Mouse (Mus musculus) hindbrain, embryonic 16.5 days (tissue): ENCODE data around the gene Per2. TPM values are rescaled to one million over a fixed set of nuclear protein-coding genes. Genes with fewer than 3 reads are reported as not detected.

ENCODE experiments used
- ATAC-seq: fragments of 200-750 bp; cut with Nextera tagmentation; 2 replicates; pipeline ENCODE4 v1.8.0; 2017; ENCODE audit warnings: moderate TSS enrichment, moderate library complexity
- H3K27ac ChIP-seq: fragments of 300-500 bp; sonication (generic); 2 replicates; pipeline ENCODE4 v1.5.1; 2014; ENCODE audit warnings: low read depth, mild to moderate bottlenecking, control low read depth, low read length, moderate library complexity
- H3K27me3 ChIP-seq: fragments of 300-500 bp; sonication (generic); replicated peaks from 2 replicates; pipeline ENCODE4 v1.6.1; 2014; ENCODE audit warnings: low read length; ENCODE audit not compliant: control insufficient read depth, insufficient read depth
- H3K36me3 ChIP-seq: fragments of 300-500 bp; sonication (generic); 2 replicates; pipeline ENCODE4 v1.6.1; 2014; ENCODE audit warnings: mild to moderate bottlenecking, low read length, moderate library complexity, mixed read lengths; ENCODE audit not compliant: control insufficient read depth, insufficient read depth
- H3K4me1 ChIP-seq: fragments of 300-500 bp; sonication (generic); 2 replicates; pipeline ENCODE4 v1.6.1; 2014; ENCODE audit warnings: low read depth, low read length; ENCODE audit not compliant: control insufficient read depth, insufficient read depth
- H3K4me2 ChIP-seq: fragments of 300-500 bp; sonication (generic); 2 replicates; pipeline ENCODE4 v1.6.1; 2014; ENCODE audit warnings: mild to moderate bottlenecking, low read length, control low read depth, moderate library complexity
- H3K4me3 ChIP-seq: fragments of 300-500 bp; sonication (generic); 2 replicates; pipeline ENCODE4 v1.5.1; 2014; ENCODE audit warnings: mild to moderate bottlenecking, low read length, control low read depth, moderate library complexity
- H3K9ac ChIP-seq: fragments of 300-500 bp; sonication (generic); 2 replicates; pipeline ENCODE4 v1.6.1; 2014; ENCODE audit warnings: low read depth, mild to moderate bottlenecking, control low read depth, low read length, moderate library complexity
- H3K9me3 ChIP-seq: fragments of 300-500 bp; sonication (generic); 2 replicates; pipeline ENCODE4 v1.6.1; 2014; ENCODE audit warnings: mild to moderate bottlenecking, low read length, moderate library complexity; ENCODE audit not compliant: control insufficient read depth
- WGBS: fragments of 180-500 bp; shearing (Covaris S2); extraction: QIAGEN DNeasy Blood & Tissue Kit; methylation state at CpG from one replicate; pipeline ENCODE4 v1.1.7; 2014; 5-methylcytosine and 5-hydroxymethylcytosine counted together
- polyA plus RNA-seq: library from polyadenylated mRNA; unstranded; fragments of >200 nt; fragmentation: Nextera tagmentation; extraction: Ambion mirVana; gene quantifications from 2 replicates; pipeline ENCODE4 v1.2.1, GENCODE M21; 2015

Gene Per2
- polyA plus RNA-seq, 1 experiment from 2014 or later: 5.0 TPM

DNA sequence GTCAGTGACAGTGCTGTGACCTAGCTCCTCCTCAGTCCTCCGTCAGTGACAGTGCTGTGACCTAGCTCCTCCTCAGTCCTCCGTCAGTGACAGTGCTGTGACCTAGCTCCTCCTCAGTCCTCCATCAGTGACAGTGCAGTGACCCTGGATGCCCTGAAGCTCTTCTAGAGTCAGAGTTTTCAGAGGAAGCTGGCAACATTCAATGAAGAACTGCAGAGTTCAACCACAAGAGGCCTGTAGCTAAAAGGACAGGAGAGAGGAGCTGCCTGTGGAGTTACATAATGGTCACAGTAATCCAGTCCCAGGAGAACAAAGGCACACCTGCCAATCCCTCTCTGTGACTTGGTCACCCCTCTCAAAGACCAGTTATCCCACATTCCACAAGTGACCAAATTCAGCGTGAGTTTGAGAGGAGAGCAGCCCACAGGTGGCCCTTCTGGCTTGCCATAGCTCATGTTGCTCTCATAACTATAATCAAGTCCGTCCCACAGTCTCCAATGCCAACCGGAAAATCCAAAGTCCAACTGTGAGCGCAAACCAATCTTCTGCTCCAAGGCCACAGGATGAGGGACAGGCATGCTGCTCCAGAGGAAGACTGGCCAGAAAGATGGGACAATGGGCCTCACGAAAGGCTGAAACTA, 16.7 kb downstream of the Per2 start:
- Histone ChIP-seq H3K4me3 (no peak overlapping the region), H3K4me1 (no peaks in the 10 kb centered on the region), H3K4me2 (no peak overlapping the region), H3K36me3 (peaks cover 21% of the 10 kb centered on the region), H3K27me3 (no peaks in the 10 kb centered on the region), H3K27ac (no peak overlapping the region), H3K9ac (no peak overlapping the region), H3K9me3 (no peaks in the 10 kb centered on the region)
- ATAC-seq: no peak
- 76% methylated on average over 6 of the region's 7 CpGs for WGBS

- Histone ChIP-seq H3K36me3 (peaks cover 20% of the 10 kb centered on the region), H3K4me3 (no peak overlapping the region), H3K4me1 (no peaks in the 10 kb centered on the region; the same call in none of the 2 replicates), H3K9me3 (no peaks in the 10 kb centered on the region), H3K27ac (no peak overlapping the region), H3K4me2 (no peak overlapping the region), H3K9ac (no peak overlapping the region), H3K27me3 (no peaks in the 10 kb centered on the region)
- no peak for ATAC-seq
- WGBS: 85% methylated on average over 3 of the region's 3 CpGs
These were observed 17.3 kb downstream of the Per2 start for GRCm38 (mm10) chr1:91441855-91442254.

DNA sequence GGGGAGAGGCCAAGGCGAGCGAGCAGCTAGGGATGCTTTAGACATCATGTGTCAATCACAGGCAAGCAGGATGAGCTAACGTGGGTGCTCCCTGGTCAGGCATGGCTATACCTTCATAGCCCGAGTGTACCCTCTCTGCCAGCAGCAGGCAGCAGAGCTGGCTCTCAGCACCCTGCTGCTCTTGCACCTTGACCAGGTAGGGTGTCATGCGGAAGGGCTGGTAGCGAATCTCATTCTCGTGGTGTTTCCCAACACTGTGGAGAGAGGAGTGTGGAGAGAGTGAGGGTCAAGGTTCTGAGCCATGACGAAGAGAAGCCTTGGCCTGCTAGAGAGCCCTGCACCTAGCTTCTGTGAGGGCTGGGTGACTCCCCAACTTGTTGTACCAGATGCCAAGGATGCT, 19.3 kb downstream of the Per2 start:
- Histone ChIP-seq H3K4me1 (peaks cover 9% of the 10 kb centered on the region), H3K4me2 (no peak overlapping the region), H3K27me3 (no peaks in the 10 kb centered on the region), H3K36me3 (peaks cover 20% of the 10 kb centered on the region), H3K4me3 (no peak overlapping the region), H3K9ac (no peak overlapping the region), H3K9me3 (no peaks in the 10 kb centered on the region), H3K27ac (no peak overlapping the region)
- ATAC-seq: no peak
- 89% methylated on average over 8 of the region's 8 CpGs for WGBS

- Histone ChIP-seq H3K27me3 (no peaks in the 10 kb centered on the region), H3K4me3 (no peak overlapping the region), H3K36me3 (peaks cover 15% of the 10 kb centered on the region), H3K9ac (no peak overlapping the region), H3K4me1 (peaks cover 9% of the 10 kb centered on the region), H3K4me2 (no peak overlapping the region), H3K9me3 (no peaks in the 10 kb centered on the region), H3K27ac (no peak overlapping the region)
- WGBS: 86% methylated on average over 7 of the region's 7 CpGs
- no peak for ATAC-seq
These were observed 21.6 kb downstream of the Per2 start for GRCm38 (mm10) chr1:91437573-91437972.

GRCm38 (mm10) chr1:91437083-91437400, 22.1 kb downstream of the Per2 start:
- no peaks in the 10 kb centered on the region for H3K27me3 ChIP-seq
- no peak overlapping the region for H3K4me2 ChIP-seq
- H3K27ac ChIP-seq: no peak overlapping the region; the same call in 1 of the 2 replicates
- WGBS: 84% methylated on average over 3 of the region's 3 CpGs
- H3K9ac ChIP-seq: no peak overlapping the region
- ATAC-seq: no peak
- no peaks in the 10 kb centered on the region for H3K9me3 ChIP-seq
- peaks cover 9% of the 10 kb centered on the region for H3K4me1 ChIP-seq
- peaks cover 15% of the 10 kb centered on the region for H3K36me3 ChIP-seq
- no peak overlapping the region for H3K4me3 ChIP-seq

GRCm38 (mm10) chr1:91436380-91437082, 22.6 kb downstream of the Per2 start:
- peak; percentile 75 for ATAC-seq
- no peaks in the 10 kb centered on the region for H3K27me3 ChIP-seq
- H3K4me3 ChIP-seq: no peak overlapping the region
- WGBS: 58% methylated on average over 6 of the region's 6 CpGs
- peak overlapping the region; percentile 45; the same call in 1 of the 2 replicates for H3K27ac ChIP-seq
- H3K9me3 ChIP-seq: no peaks in the 10 kb centered on the region
- peaks cover 15% of the 10 kb centered on the region for H3K36me3 ChIP-seq
- peaks cover 9% of the 10 kb centered on the region for H3K4me1 ChIP-seq
- no peak overlapping the region for H3K9ac ChIP-seq
- no peak overlapping the region for H3K4me2 ChIP-seq

- WGBS: 74% methylated on average over 13 of the region's 13 CpGs
- H3K4me2 ChIP-seq: no peak overlapping the region
- no peak overlapping the region for H3K4me3 ChIP-seq
- no peak overlapping the region for H3K9ac ChIP-seq
- no peak for ATAC-seq
- H3K27ac ChIP-seq: no peak overlapping the region; the same call in 1 of the 2 replicates
- H3K36me3 ChIP-seq: peaks cover 15% of the 10 kb centered on the region
- no peaks in the 10 kb centered on the region for H3K27me3 ChIP-seq
- H3K4me1 ChIP-seq: peaks cover 9% of the 10 kb centered on the region
- H3K9me3 ChIP-seq: no peaks in the 10 kb centered on the region
These were observed 23.5 kb downstream of the Per2 start for GRCm38 (mm10) chr1:91435606-91436130.

DNA sequence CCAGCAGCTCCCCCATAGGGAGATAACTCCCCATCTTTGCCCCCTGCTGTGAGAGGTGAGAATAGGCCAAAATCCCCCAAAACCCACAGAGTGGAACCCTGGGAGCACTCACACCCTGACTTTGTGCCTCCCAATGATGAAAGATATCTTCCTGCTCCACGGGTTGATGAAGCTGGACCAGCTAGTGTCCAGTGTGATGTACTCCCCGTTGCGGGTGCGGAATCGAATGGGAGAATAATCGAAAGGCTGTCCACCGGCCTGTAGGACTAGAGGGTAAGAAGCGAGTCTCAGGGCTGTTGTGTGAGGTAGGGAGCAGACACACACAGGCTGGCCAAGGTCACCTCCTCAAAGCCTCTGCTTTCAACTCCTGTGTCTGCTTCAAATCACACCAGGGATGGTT, 24.2 kb downstream of the Per2 start:
- H3K27me3 ChIP-seq: no peaks in the 10 kb centered on the region
- H3K9me3 ChIP-seq: no peaks in the 10 kb centered on the region
- peaks cover 14% of the 10 kb centered on the region for H3K36me3 ChIP-seq
- no peak overlapping the region for H3K4me3 ChIP-seq
- WGBS: 97% methylated on average over 8 of the region's 8 CpGs
- ATAC-seq: no peak
- no peak overlapping the region for H3K9ac ChIP-seq
- H3K27ac ChIP-seq: no peak overlapping the region
- H3K4me2 ChIP-seq: no peak overlapping the region
- peaks cover 9% of the 10 kb centered on the region for H3K4me1 ChIP-seq

DNA sequence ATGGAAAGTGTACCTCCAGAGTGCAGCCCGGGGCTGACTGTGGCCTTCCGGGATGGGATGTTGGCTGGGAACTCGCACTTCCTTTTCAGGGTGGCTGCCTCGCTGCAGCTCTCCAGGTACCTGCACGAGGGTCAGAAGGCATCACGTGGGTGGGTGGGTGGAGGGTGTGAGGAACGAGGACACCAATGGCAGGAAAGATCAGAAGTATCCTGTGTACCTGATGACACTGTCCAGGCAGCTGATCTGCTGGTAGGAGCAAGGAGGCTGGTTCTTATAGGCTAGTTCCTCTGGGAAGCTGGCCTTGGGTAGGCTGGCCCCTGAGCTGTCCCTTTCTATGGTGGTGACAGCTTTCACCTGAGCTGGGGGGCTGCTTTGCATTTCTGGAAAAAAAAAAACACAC, 28.4 kb downstream of the Per2 start:
- no peaks in the 10 kb centered on the region for H3K9me3 ChIP-seq
- no peak for ATAC-seq
- H3K27me3 ChIP-seq: no peaks in the 10 kb centered on the region
- no peak overlapping the region for H3K4me3 ChIP-seq
- peaks cover 4% of the 10 kb centered on the region for H3K4me1 ChIP-seq
- WGBS: 91% methylated on average over 7 of the region's 7 CpGs
- no peak overlapping the region for H3K9ac ChIP-seq
- H3K36me3 ChIP-seq: peaks cover 17% of the 10 kb centered on the region
- H3K4me2 ChIP-seq: no peak overlapping the region
- H3K27ac ChIP-seq: no peak overlapping the region
